Mouse (Mus musculus) liver (tissue): ENCODE data around the gene Prmt7.
"Not testable (repeated sequence)": the region's sequence is repeated elsewhere in the genome, so short reads cannot be mapped to it uniquely, and the experiment has no call there.

Experiments used
- DNase-seq: peaks from one replicate; pipeline ENCODE4 v3.0.0-alpha.2; 2020; ENCODE audit warnings: mixed read lengths

Prmt7 gene

DNA sequence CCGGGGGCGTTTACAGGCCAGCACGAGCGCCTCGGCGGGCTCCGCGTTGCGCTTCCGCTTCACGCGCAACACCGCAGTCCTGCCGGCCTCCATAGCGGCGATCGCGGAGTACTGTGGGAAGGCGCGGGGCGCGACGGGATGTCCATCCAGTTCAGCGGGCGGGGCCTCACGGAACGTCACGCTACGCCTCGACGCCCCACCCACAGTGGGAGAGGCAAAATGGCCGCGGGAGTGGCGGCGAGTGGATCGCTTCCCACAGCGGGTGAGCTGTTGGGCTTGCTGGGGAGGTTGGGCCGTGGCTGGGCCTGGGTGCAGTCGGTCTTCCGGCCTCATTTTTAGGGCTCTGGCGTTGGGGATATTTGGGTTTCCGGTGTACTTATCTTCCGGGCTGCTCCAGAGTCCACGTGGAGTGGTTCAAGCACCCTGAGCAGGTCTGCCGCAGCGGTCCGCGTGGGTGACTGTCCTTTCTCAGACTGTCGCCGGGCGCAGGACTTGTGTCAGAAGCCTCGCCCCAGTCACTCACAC, at the start of gene Prmt7, which contains the start of gene Slc7a6os:
Prmt7 (plus strand) TSS at position 116 of the 525 bp plus-strand sequence.
Slc7a6os (minus strand) TSS at position 115 of the 525 bp plus-strand sequence.
- DNase-seq, result peak; percentile 96

GRCm38 (mm10) chr8:106163251-106163650, 47.5 kb upstream of the Prmt7 start:
- DNase-seq, result no peak

- peak; percentile 75 for DNase-seq
Observed at GRCm38 (mm10) chr8:106165460-106165859, 45.3 kb upstream of the Prmt7 start.

DNA sequence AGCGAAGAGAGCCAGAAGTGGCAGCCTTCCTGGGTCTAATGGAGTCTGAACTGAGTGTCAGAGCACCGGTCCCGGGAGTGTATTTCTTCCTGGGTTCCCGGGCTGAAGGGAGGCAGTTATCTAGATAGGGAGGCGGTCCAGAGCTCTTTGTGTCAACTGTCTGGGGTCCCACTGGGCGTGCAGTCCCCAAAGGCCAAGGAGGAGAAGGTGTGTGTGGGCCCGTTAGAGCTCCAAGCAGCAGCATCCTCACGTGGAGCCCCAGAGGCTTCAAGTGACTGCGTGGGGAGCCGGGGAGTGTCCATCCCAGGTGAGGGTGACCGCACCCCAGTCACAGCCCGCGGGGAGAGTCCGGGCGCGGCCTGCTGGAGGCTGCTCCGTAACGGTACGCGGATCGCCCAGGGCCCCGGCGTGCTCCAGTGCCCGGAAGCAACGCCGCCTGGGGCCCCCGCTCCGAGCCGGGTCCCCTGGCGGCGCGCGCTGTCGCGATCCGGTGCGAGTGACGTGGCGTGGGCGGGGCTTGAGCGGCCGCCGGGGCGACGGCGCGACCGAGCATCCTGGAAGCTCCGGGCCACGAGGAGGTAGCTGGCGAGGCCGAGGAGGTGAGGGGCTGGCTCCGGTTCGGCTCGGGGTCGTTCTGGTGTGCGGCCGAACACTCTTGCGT, 42.2 kb upstream of the Prmt7 start, which contains the start of gene Slc7a6:
Slc7a6 (plus strand) TSS at position 502 of the 661 bp plus-strand sequence.
- peak; percentile 88 for DNase-seq

DNA sequence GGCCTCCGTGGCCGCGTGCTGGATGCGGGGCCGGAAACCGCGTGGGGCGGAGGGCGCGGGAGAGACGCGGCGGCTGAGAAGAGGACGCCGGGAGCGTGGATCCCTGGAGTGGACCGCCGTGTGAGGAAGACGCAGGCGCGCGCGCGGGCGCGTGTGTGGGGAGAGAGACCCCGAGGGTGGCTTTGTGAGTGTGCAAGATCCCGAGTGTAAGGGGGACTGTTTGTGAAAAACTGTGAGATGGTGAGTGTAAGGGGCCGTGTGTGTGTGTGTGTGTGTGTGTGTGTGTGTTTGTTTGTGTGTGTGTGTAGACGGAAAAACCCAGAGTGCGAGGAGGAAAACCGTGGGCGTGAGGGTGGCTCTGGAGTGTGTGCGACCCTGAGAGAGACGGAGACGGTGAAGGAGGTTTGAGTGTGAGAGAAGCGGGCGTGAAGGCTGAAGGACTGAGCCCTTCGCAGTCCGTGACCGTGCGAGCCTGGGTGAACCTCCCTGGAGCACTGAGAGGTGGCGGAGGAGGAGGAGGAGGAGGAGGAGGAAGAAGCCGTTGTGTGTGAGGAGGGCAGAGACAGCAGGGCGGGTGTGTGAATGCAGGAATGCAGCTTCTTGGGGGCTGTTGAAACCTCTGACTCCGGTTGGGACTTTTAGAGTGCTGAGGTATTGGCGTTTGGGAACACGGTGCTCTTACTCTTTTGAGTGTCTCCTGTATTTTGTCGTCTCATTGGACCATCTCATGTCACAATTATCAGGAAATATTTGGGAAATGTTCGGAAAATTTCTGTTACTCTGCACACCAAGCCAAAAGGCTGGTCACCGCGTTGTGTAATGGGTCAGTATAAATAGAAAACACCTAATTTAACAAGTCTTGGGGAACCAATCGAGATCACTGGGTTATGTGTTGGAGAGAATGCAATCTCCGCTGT, 41.5 kb upstream of the Prmt7 start:
- peak; percentile 66 for DNase-seq

DNA sequence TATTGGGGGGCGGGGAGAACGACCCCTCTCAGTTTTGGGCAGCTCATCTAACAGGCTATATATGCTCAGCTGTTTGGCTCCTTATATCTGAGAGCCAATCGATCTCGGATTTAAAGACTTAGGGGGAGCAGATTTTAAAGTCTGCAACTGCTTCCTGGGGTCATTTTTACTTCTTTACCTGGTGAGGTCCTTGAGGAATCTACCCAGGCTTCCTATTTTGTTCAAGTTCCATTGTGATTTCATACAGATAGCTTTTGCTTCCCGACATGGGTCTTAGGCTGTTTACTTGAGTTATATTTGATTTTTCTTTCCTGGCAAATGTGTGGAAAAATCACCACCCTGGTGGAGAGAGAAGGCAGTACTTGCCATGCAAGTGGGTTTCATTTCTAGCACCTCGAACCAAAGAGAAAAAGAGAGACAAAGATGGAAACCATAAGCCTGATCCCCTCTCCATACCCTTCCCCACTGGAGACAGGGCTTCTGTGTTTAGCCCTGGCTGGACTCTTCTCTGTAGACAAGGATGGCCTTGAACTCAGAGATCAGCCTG, 40.7 kb upstream of the Prmt7 start:
- no peak for DNase-seq

DNA sequence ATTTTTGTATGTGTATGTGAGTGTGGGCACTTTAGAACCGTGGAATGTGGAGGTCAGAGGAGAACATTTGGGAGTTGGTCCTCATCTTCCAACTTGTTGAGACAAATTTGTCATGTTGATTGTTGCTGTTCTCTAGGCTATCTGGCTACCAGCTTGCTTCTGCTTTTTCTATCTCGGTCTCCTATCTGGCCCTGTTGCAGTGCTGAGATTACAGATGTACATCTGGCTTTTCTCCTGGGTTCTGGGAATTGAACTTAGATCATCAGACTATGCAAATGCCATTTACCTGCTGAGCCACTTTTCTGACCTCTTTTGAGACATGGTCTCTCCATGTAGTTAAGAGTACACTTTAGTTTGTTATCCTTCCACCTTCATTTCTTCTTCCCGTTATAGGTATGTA, 37.2 kb upstream of the Prmt7 start:
- no peak for DNase-seq

GRCm38 (mm10) chr8:106176891-106177290, 33.8 kb upstream of the Prmt7 start:
- DNase-seq, result no peak

DNA sequence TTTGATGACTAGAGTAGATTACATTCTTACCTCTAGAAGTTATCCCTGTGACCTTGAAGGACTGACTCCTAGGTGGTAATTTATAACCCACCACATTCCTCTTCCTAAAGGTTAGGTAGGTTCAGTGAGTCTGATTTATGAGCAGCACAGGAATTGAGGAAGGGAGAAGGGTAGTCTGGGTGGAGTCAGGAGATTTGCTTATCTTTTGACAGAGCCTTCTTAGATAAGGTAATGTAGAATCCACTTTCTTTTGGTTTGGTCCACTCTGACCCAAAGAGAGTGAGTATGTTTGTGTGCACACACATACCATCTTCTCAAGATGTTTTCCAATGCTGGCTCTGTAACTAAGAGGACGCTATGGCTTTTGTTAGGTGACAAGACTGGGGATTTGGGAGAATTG, 33.1 kb upstream of the Prmt7 start:
- DNase-seq, result no peak

DNA sequence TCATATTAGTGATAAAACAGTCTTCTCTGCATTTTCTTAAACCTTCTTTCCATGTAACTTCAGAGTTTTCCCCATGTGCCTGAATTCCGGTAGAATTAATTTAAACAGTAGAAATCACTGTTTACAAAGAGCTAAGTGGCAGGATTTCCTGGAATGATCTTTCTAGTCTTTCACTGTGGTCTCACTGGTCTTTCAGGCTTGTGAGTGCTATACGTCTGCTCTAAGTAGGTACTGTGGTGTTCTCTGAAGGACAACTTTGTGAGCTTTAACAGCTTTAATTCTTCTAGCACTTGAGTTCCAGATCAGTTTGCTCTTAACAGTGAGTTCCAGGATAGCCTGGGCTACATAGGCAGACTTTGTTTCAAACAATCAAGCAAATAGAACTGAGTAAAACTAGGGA, 32.3 kb upstream of the Prmt7 start:
- DNase-seq, result no peak

- DNase-seq, result no peak
Observed at GRCm38 (mm10) chr8:106185628-106186270, 25.0 kb upstream of the Prmt7 start.

DNA sequence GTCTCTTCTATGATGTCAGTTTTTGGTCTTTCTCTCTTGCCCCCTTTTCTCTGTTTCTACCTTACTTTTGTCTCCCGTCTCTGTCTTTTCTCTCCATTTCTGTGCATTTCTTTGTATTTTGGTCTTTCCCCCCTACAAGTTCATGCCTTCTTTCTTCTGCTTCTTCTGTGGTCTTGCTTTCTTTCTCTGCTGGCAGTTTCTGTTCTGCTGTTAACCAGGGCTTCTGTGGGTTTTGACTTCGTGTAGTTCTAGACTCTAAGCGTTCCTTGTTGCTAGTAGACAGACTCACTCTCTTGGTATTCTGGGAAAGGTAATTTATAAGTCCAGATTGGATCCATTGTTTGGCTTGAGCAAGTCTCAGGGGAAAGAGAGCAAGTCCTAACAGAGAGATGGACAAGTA, 24.3 kb upstream of the Prmt7 start:
- DNase-seq, result no peak

GRCm38 (mm10) chr8:106189162-106189561, 21.6 kb upstream of the Prmt7 start:
- no peak for DNase-seq

GRCm38 (mm10) chr8:106191639-106192038, 19.1 kb upstream of the Prmt7 start:
- peak; percentile 56 for DNase-seq

DNA sequence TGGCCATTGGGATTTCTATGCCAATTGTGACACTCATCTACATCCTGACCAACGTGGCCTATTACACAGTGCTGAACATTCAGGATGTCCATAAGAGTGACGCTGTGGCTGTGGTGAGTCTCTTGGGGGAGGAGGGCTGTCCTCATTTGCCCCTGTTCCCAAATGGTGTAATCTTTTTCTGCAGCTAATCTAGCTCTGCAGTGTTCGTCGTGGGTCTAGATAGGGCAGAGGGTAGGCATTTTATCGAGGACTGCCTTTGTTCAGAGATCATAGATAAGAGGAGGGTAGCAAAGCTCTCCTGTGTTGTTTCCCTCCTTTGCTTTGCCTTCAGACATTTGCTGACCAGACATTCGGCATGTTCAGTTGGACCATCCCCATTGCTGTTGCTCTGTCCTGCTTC, 17.6 kb upstream of the Prmt7 start:
- DNase-seq, result no peak

- no peak for DNase-seq
Observed at GRCm38 (mm10) chr8:106194062-106194461, 16.7 kb upstream of the Prmt7 start.

DNA sequence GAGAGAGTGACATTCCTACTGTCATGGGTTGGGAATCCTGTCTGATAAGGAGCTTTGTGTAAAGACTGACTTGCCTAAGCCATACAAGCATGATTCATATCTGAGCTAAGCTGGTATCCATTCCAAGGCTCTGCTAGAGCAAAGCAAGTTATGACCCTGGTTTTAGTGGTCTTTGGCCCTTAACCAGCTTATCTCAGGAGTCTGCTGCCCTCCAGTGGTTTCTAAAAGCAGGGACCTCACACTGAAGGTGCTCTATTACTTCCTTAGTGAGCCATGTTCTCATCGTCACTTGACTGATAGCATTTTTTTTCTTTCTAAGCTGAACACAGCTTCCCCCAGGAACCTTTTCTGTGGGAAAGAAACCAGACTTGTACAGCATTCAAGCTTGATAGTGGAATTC, 12.0 kb upstream of the Prmt7 start:
- DNase-seq, result peak; percentile 18

- not testable (repeated sequence) for DNase-seq
Observed at GRCm38 (mm10) chr8:106199596-106199995, 11.1 kb upstream of the Prmt7 start.

DNA sequence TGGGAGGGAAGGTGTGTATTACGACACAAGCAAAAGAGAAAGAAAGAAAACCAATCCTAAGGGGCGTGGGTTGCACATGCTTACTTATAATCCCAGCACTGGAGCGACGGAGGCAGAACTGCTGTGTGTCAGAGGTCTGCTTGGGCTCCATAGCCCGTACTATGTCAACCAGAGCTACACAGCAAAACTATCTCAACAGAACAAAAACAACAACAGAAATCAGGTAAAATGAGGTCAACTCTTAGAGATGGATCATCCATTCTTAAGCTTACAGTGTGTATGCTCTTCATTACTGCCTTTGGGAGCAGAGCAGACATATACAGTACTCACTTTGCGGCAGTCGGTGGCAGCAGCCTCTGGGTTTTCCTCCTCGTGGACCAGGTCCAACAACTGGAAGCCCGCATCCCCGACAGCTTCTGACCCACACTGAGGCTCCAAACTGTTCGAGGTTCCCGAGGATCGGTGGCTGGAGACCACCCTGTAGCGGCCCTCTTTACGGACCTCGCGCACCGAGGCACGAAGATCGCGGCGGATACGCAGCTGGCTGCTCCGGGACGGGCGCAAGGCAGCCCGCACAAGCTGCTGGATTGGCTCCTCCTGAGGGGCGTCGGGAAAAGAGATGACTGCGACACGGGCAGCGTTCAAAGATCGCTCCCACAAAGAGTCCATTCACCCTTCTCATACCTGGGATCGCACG, 553 bp upstream of the Prmt7 start:
- DNase-seq, result peak; percentile 22

GRCm38 (mm10) chr8:106211421-106211820, 685 bp downstream of the Prmt7 start:
- DNase-seq, result no peak

- no peak for DNase-seq
Observed at GRCm38 (mm10) chr8:106213959-106214358, 3.2 kb downstream of the Prmt7 start.

DNA sequence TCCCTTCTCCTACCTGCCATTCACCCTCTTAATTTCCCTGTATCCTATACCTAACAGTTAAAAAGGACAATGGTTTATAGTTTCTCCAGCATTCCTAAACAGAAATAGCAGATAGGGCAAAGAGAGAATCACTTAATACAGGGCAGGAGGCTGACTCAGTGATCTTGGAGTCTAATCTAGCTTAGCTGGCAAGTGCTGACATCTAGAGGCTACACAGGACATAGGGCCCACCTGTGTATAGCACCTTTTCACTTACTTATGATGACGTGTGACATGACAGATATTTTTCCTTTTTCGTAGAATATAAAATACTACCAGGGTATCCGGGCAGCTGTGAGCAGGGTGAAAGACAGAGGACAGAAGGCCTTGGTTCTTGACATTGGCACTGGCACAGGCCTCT, 8.9 kb downstream of the Prmt7 start:
- no peak for DNase-seq
